Mouse (Mus musculus) liver, adult 2 months (tissue): ENCODE data around the gene Agbl1.

ENCODE experiments used
- CTCF ChIP-seq: fragments of 200-500 bp; IDR thresholded peaks from 2 replicates; pipeline ENCODE4 v1.5.1; 2011; ENCODE audit warnings: low read depth, low read length, control low read depth
- POLR2A ChIP-seq: fragments of 200-500 bp; IDR thresholded peaks from 2 replicates; pipeline ENCODE4 v1.6.1; 2011; ENCODE audit warnings: low read length, control low read depth; ENCODE audit not compliant: insufficient read depth; ENCODE audit errors: extremely low read depth

DNA sequence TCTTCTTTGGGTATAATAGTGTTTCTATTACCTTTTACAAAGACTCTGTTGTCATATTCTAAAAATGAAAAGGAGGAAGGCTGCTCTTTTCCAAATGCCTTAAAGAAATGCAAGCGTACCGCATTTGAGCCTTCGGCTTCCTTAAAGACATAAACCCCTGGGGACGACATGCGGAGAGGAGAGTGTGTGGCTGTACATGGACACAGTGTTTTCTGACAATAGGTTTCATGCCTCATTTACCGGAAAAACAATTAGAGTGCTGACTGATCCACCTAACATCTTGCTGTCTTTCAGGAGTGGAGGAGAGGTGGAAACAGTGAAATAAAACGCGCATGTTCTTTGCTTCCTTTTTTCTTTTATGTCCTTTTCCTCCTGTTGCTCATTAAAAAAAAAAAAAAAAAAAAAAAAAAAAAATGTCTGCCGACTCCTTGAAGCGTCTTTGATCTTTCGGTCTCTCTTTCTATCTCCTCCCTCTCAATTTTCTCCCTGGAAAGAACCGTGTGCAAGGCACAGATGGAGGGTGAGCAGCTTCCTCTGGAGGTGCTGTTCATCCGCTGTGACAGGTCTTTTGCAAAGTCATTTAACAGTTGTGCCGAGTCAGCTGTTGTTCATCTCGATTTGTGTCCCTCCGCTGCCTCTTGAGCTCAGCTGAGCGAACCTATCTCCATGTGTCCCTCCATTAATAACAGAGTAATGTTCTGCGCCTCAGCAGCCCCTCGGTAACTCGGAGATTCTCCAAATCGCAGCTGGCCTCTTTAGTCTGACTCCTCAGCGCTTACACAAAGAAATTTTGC lies 659.9 kb downstream of the Agbl1 start:
- TF ChIP-seq CTCF: no peak
- no peak for TF ChIP-seq POLR2A
